Mouse (Mus musculus) right cerebral cortex, postnatal 25 days (tissue): ENCODE results near the gene Rnf141.
A peak's percentile ranks its signal among the peaks of the same experiment; 100 is the strongest.

ENCODE experiments used
- DNase-seq: peaks from one replicate; pipeline ENCODE4 v3.0.0; 2022

The Rnf141 gene

GRCm38 (mm10) chr7:110843916-110844874 lies at the start of gene Rnf141:
TSS of gene Rnf141 (minus strand) at chr7:110844457.
- peak; percentile 93 for DNase-seq

- DNase-seq = no peak
Measured at GRCm38 (mm10) chr7:110891501-110891986, 47.3 kb upstream of the Rnf141 start.

GRCm38 (mm10) chr7:110881746-110882333 lies 37.6 kb upstream of the Rnf141 start:
- no peak for DNase-seq

GRCm38 (mm10) chr7:110878028-110878427 lies 33.8 kb upstream of the Rnf141 start:
- DNase-seq = no peak

GRCm38 (mm10) chr7:110876965-110877364 lies 32.7 kb upstream of the Rnf141 start:
- no peak for DNase-seq

GRCm38 (mm10) chr7:110868807-110869206 lies 24.6 kb upstream of the Rnf141 start:
- DNase-seq = no peak

- DNase-seq = no peak
Measured at GRCm38 (mm10) chr7:110867116-110867515, 22.9 kb upstream of the Rnf141 start.

GRCm38 (mm10) chr7:110866021-110866420 lies 21.8 kb upstream of the Rnf141 start:
- DNase-seq = no peak

- DNase-seq = no peak
Measured at GRCm38 (mm10) chr7:110865570-110865969, 21.3 kb upstream of the Rnf141 start.

- no peak for DNase-seq
Measured at GRCm38 (mm10) chr7:110865038-110865437, 20.8 kb upstream of the Rnf141 start.

- DNase-seq = no peak
Measured at GRCm38 (mm10) chr7:110862751-110863289, 18.6 kb upstream of the Rnf141 start, which contains the start of gene Lyve1. TSS of gene Lyve1 (minus strand) at chr7:110863239.

GRCm38 (mm10) chr7:110860129-110860528 lies 15.9 kb upstream of the Rnf141 start:
- no peak for DNase-seq

- no peak for DNase-seq
Measured at GRCm38 (mm10) chr7:110855604-110856003, 11.3 kb upstream of the Rnf141 start.

- DNase-seq = no peak
Measured at GRCm38 (mm10) chr7:110854927-110855546, 10.8 kb upstream of the Rnf141 start.

GRCm38 (mm10) chr7:110854519-110854918 lies 10.3 kb upstream of the Rnf141 start:
- DNase-seq = no peak

- DNase-seq = no peak
Measured at GRCm38 (mm10) chr7:110853611-110854010, 9.4 kb upstream of the Rnf141 start.

GRCm38 (mm10) chr7:110851541-110852203 lies 7.4 kb upstream of the Rnf141 start:
- no peak for DNase-seq

- DNase-seq = no peak
Measured at GRCm38 (mm10) chr7:110848371-110848770, 4.1 kb upstream of the Rnf141 start.

- no peak for DNase-seq
Measured at GRCm38 (mm10) chr7:110847321-110847720, 3.1 kb upstream of the Rnf141 start.

- no peak for DNase-seq
Measured at GRCm38 (mm10) chr7:110840332-110840731, 3.9 kb downstream of the Rnf141 start.

GRCm38 (mm10) chr7:110834522-110834921 lies 9.7 kb downstream of the Rnf141 start:
- no peak for DNase-seq

GRCm38 (mm10) chr7:110834018-110834417 lies 10.2 kb downstream of the Rnf141 start:
- DNase-seq = no peak

- no peak for DNase-seq
Measured at GRCm38 (mm10) chr7:110833024-110833423, 11.2 kb downstream of the Rnf141 start.
